Mouse (Mus musculus): ENCODE measurements around the gene Cdca3. TPM values are rescaled to one million over a fixed set of nuclear protein-coding genes. Genes with fewer than 3 reads are reported as not detected.
"Not testable (repeated sequence)": the region's sequence is repeated elsewhere in the genome, so short reads cannot be mapped to it uniquely, and the experiment has no call there.

The Cdca3 gene
- total and polyA plus RNA-seq, 2 experiments from 2014 or later, result 20.7 to 30.5 TPM

GRCm38 (mm10) chr6:124789519-124789918 is 39.8 kb upstream of the Cdca3 start:
- Histone ChIP-seq H3K4me1 (ENCODE audit: insufficient read depth) (no peaks in the 10 kb centered on the region), H3K9me3 (ENCODE audit: low read length) (no peaks in the 10 kb centered on the region), H3K9ac (no peak overlapping the region), H3K36me3 (ENCODE audit: insufficient read depth) (no peaks in the 10 kb centered on the region), H3K27ac (ENCODE audit: low read depth, low read length) (no peak overlapping the region), H3K4me3 (ENCODE audit: low read depth, low read length) (no peak overlapping the region), H3K27me3 (ENCODE audit: insufficient read depth, low read length) (no peaks in the 10 kb centered on the region), H3K4me2 (ENCODE audit: low read depth) (no peak overlapping the region)
- no peak for TF ChIP-seq CTCF (IDR thresholded peaks at IDR 0.05; ENCODE audit: low read depth)
- no peak for ATAC-seq
- no peak for DNase-seq
- 79% methylated on average over 4 of the region's 4 CpGs for WGBS

- 75% methylated on average over 4 of the region's 4 CpGs for WGBS
Measured at GRCm38 (mm10) chr6:124790121-124790520, 39.2 kb upstream of the Cdca3 start.

GRCm38 (mm10) chr6:124791911-124792310 is 37.4 kb upstream of the Cdca3 start:
- 89% methylated on average over 3 of the region's 3 CpGs for WGBS
- Histone ChIP-seq H3K4me1 (ENCODE audit: insufficient read depth) (no peaks in the 10 kb centered on the region), H3K4me3 (ENCODE audit: low read depth, low read length) (no peak overlapping the region), H3K9ac (no peak overlapping the region), H3K4me2 (ENCODE audit: low read depth) (no peak overlapping the region), H3K36me3 (ENCODE audit: insufficient read depth) (no peaks in the 10 kb centered on the region), H3K27me3 (ENCODE audit: insufficient read depth, low read length) (no peaks in the 10 kb centered on the region), H3K27ac (ENCODE audit: low read depth, low read length) (no peak overlapping the region), H3K9me3 (ENCODE audit: low read length) (no peaks in the 10 kb centered on the region)
- no peak for ATAC-seq
- TF ChIP-seq CTCF (IDR thresholded peaks at IDR 0.05; ENCODE audit: low read depth), result no peak
- DNase-seq, result no peak

More at GRCm38 (mm10) chr6:124790121-124790520, 39.2 kb upstream of the Cdca3 start:
- Histone ChIP-seq H3K4me2 (ENCODE audit: low read depth) (no peak overlapping the region), H3K4me1 (ENCODE audit: insufficient read depth) (no peaks in the 10 kb centered on the region), H3K27ac (ENCODE audit: low read depth, low read length) (no peak overlapping the region), H3K27me3 (ENCODE audit: insufficient read depth, low read length) (no peaks in the 10 kb centered on the region), H3K9ac (no peak overlapping the region), H3K9me3 (ENCODE audit: low read length) (no peaks in the 10 kb centered on the region), H3K4me3 (ENCODE audit: low read depth, low read length) (no peak overlapping the region), H3K36me3 (ENCODE audit: insufficient read depth) (no peaks in the 10 kb centered on the region)
- DNase-seq, result no peak
- ATAC-seq, result no peak
- no peak for TF ChIP-seq CTCF (IDR thresholded peaks at IDR 0.05; ENCODE audit: low read depth)

- Histone ChIP-seq H3K9ac (no peak overlapping the region), H3K4me1 (ENCODE audit: insufficient read depth) (no peaks in the 10 kb centered on the region), H3K27me3 (ENCODE audit: insufficient read depth, low read length) (no peaks in the 10 kb centered on the region), H3K27ac (ENCODE audit: low read depth, low read length) (no peak overlapping the region), H3K4me3 (ENCODE audit: low read depth, low read length) (no peak overlapping the region), H3K9me3 (ENCODE audit: low read length) (no peaks in the 10 kb centered on the region), H3K36me3 (ENCODE audit: insufficient read depth) (no peaks in the 10 kb centered on the region), H3K4me2 (ENCODE audit: low read depth) (no peak overlapping the region)
- ATAC-seq (no peak), DNase-seq (no peak)
- TF ChIP-seq CTCF (IDR thresholded peaks at IDR 0.05; ENCODE audit: low read depth), result no peak
- WGBS, result 42% methylated on average over 4 of the region's 4 CpGs
Measured at GRCm38 (mm10) chr6:124795781-124796180, 33.6 kb upstream of the Cdca3 start.

- H3K4me2 ChIP-seq (ENCODE audit: low read depth), result no peak overlapping the region
- WGBS, result 86% methylated on average over 2 of the region's 2 CpGs
Measured at GRCm38 (mm10) chr6:124796200-124796599, 33.1 kb upstream of the Cdca3 start.

GRCm38 (mm10) chr6:124802400-124802799 is 26.9 kb upstream of the Cdca3 start:
- H3K4me2 ChIP-seq (ENCODE audit: low read depth); H3K9me3 ChIP-seq (ENCODE audit: low read length); H3K27me3 ChIP-seq (ENCODE audit: insufficient read depth, low read length); H3K4me3 ChIP-seq (ENCODE audit: low read depth, low read length); DNase-seq; H3K27ac ChIP-seq (ENCODE audit: low read depth, low read length); H3K4me1 ChIP-seq (ENCODE audit: insufficient read depth); H3K9ac ChIP-seq; H3K36me3 ChIP-seq (ENCODE audit: insufficient read depth); ATAC-seq: not testable (repeated sequence)
- 25% methylated on average over 4 of the region's 9 CpGs for WGBS

More at GRCm38 (mm10) chr6:124796200-124796599, 33.1 kb upstream of the Cdca3 start:
- no peak overlapping the region for H3K9ac ChIP-seq
- no peaks in the 10 kb centered on the region for H3K4me1 ChIP-seq (ENCODE audit: insufficient read depth)
- ATAC-seq (no peak), DNase-seq (no peak)
- no peak overlapping the region for H3K27ac ChIP-seq (ENCODE audit: low read depth, low read length)
- H3K36me3 ChIP-seq (ENCODE audit: insufficient read depth), result no peaks in the 10 kb centered on the region
- H3K9me3 ChIP-seq (ENCODE audit: low read length), result no peaks in the 10 kb centered on the region
- no peak overlapping the region for H3K4me3 ChIP-seq (ENCODE audit: low read depth, low read length)
- no peak for TF ChIP-seq CTCF (IDR thresholded peaks at IDR 0.05; ENCODE audit: low read depth)
- H3K27me3 ChIP-seq (ENCODE audit: insufficient read depth, low read length), result no peaks in the 10 kb centered on the region

GRCm38 (mm10) chr6:124803061-124803460 is 26.3 kb upstream of the Cdca3 start:
- ATAC-seq, result no peak
- no peak for TF ChIP-seq CTCF (IDR thresholded peaks at IDR 0.05; ENCODE audit: low read depth)
- 77% methylated on average over 3 of the region's 3 CpGs for whole genome bisulfite sequencing

GRCm38 (mm10) chr6:124803691-124804090 is 25.7 kb upstream of the Cdca3 start:
- not testable (repeated sequence) for H3K9me3 ChIP-seq (ENCODE audit: low read length); ATAC-seq; H3K4me2 ChIP-seq (ENCODE audit: low read depth); H3K36me3 ChIP-seq (ENCODE audit: insufficient read depth); H3K4me1 ChIP-seq (ENCODE audit: insufficient read depth); H3K9ac ChIP-seq; H3K27ac ChIP-seq (ENCODE audit: low read depth, low read length); DNase-seq; H3K4me3 ChIP-seq (ENCODE audit: low read depth, low read length); H3K27me3 ChIP-seq (ENCODE audit: insufficient read depth, low read length)
- WGBS, result 97% methylated on average over 4 of the region's 4 CpGs

More at GRCm38 (mm10) chr6:124803061-124803460, 26.3 kb upstream of the Cdca3 start:
- Histone ChIP-seq H3K27ac (ENCODE audit: low read depth, low read length) (no peak overlapping the region), H3K9ac (no peak overlapping the region), H3K9me3 (ENCODE audit: low read length) (no peaks in the 10 kb centered on the region), H3K4me3 (ENCODE audit: low read depth, low read length) (no peak overlapping the region), H3K4me2 (ENCODE audit: low read depth) (no peak overlapping the region), H3K27me3 (ENCODE audit: insufficient read depth, low read length) (no peaks in the 10 kb centered on the region), H3K36me3 (ENCODE audit: insufficient read depth) (no peaks in the 10 kb centered on the region), H3K4me1 (ENCODE audit: insufficient read depth) (no peaks in the 10 kb centered on the region)
- no peak for DNase-seq
